ENCODE assay signal across 14 mouse cellular contexts in the genomic region with DNA sequence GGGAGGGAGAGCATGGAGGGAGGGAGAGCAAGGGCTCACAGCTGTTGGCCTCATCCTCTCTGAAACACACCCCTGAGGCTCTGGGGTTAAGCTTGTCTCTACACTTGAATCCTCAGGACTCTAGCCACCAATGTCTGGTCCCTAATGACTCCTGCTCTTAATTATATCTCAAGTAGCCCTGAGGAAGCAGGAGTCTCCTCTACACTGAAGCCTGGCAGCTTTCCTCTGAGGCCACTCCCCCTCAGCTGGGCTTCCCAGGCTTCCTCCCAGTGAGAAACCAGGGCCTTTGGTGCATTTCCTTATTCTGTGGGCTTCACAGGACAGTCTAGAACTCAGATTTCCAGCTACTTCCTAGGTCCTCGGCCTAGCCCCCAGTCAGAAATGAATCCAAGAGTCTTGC.
DNase-seq lines count a peak whose midpoint lies in the region; ATAC-seq and TF ChIP-seq lines count a peak whose summit lies in the region.
"Had no signal": no experiment of that assay in that cellular context is flagged by ENCODE, and none has a peak within 500 bp of the region (broad histone marks: within the 10 kb centered on the region; RNA-seq: fewer than 3 reads in every experiment).

No protein-coding gene starts in this region.

- H3K36me3 ChIP-seq in heart, embryonic 16.5 days (ENCODE audit: control insufficient read depth, insufficient read depth), result peaks cover 20% of the 10 kb centered on the region

- H3K27ac ChIP-seq in gastrocnemius, adult 2 months, result 0 out of 2 replicates have a peak overlapping the region, but pooled peaks have one; percentile 12
- peak overlapping the region; percentile 16; the same call in 1 of the 2 replicates for H3K27ac ChIP-seq in heart, embryonic 16.5 days (ENCODE audit: low read length)
- H3K27ac ChIP-seq: hindbrain, embryonic 15.5 days; neural tube, embryonic 13.5 days had no signal

- WGBS in heart, embryonic 16.5 days, result 23% methylated on average over 1 of the region's 1 CpGs

- no peak for TF ChIP-seq CTCF in gastrocnemius, adult 2 months (IDR thresholded peaks at IDR 0.05)

- no peaks in the 10 kb centered on the region for H3K9me3 ChIP-seq in heart, embryonic 16.5 days (replicated peaks; ENCODE audit: control insufficient read depth, low read length)
- H3K9me3 ChIP-seq: hindbrain, embryonic 15.5 days; neural tube, embryonic 13.5 days had no signal

- no peak overlapping the region for H3K4me2 ChIP-seq in heart, embryonic 16.5 days (ENCODE audit: low read depth, low read length)
- H3K4me2 ChIP-seq: hindbrain, embryonic 15.5 days; neural tube, embryonic 13.5 days had no signal

- H3K9ac ChIP-seq in heart, embryonic 16.5 days (ENCODE audit: low read length), result no peak overlapping the region
- H3K9ac ChIP-seq: hindbrain, embryonic 15.5 days; neural tube, embryonic 13.5 days had no signal

- DNase-seq in gastrocnemius, adult 2 months, result peak; percentile 39
- no peak for DNase-seq in gastrocnemius, adult 8-10 months (ENCODE audit: low spot score in 2 of 2)
- peak; percentile 58 for DNase-seq in lung, postnatal 10 days
- no peak for DNase-seq in lung, adult 18-20 months
- DNase-seq in ovary, postnatal 10 days (ENCODE audit: low spot score), result no peak
- DNase-seq in spleen, postnatal 14 days (ENCODE audit: low spot score in 2 of 2), result no peak
- DNase-seq: adrenal gland, adult 8-10 months; B cell, adult 2 months; thymus, postnatal 14 days had no signal

- no peak overlapping the region for H3K4me3 ChIP-seq in gastrocnemius, adult 2 months
- no peak overlapping the region for H3K4me3 ChIP-seq in heart, embryonic 16.5 days (ENCODE audit: low read length)
- H3K4me3 ChIP-seq: hindbrain, embryonic 15.5 days; neural tube, embryonic 13.5 days had no signal

- H3K4me1 ChIP-seq in heart, embryonic 16.5 days (ENCODE audit: control insufficient read depth, insufficient read depth, low read length), result peaks cover 38% of the 10 kb centered on the region

- intact Hi-C loops in gastrocnemius, adult 2 months (cut with DNase I), result no loop called here

- no peak for ATAC-seq in heart, embryonic 16.5 days (replicated peaks; ENCODE audit: extremely low read depth, insufficient read depth, low FRiP score)
- ATAC-seq in megakaryocyte progenitor cell, adult 5-6 weeks (replicated peaks; ENCODE audit: poor library complexity), result 0 out of 2 replicates have a peak, but pooled peaks have one; percentile 46
- ATAC-seq: forebrain, embryonic 16.5 days had no signal

- no peaks in the 10 kb centered on the region for H3K27me3 ChIP-seq in heart, embryonic 16.5 days (ENCODE audit: control insufficient read depth, insufficient read depth, low read length)
- H3K27me3 ChIP-seq: hindbrain, embryonic 15.5 days; neural tube, embryonic 13.5 days had no signal

Comparison
In these comparisons a context has a peak if more than half of its experiments do, and no peak if none do; other contexts are left out.
1. DNase-seq: peak in gastrocnemius, adult 2 months (single experiment) and lung, postnatal 10 days (single experiment); none in gastrocnemius, adult 8-10 months (0 of 2), lung, adult 18-20 months (0 of 2), ovary, postnatal 10 days (single experiment) and spleen, postnatal 14 days (0 of 2).